Mouse (Mus musculus) bone marrow, adult 2 months (tissue): Measurements from ENCODE around the gene Acpp.

ENCODE experiments used
- CTCF ChIP-seq: fragments of 200-500 bp; IDR thresholded peaks from 2 replicates; pipeline ENCODE4 v1.5.1; 2011; ENCODE audit warnings: low read length, control low read depth; ENCODE audit not compliant: control insufficient read depth, insufficient read depth
- POLR2A ChIP-seq: fragments of 200-500 bp; IDR thresholded peaks from 2 replicates; pipeline ENCODE4 v1.6.1; 2011; ENCODE audit warnings: low read depth, mild to moderate bottlenecking, control low read depth, low read length, borderline replicate concordance; ENCODE audit not compliant: control insufficient read depth

DNA sequence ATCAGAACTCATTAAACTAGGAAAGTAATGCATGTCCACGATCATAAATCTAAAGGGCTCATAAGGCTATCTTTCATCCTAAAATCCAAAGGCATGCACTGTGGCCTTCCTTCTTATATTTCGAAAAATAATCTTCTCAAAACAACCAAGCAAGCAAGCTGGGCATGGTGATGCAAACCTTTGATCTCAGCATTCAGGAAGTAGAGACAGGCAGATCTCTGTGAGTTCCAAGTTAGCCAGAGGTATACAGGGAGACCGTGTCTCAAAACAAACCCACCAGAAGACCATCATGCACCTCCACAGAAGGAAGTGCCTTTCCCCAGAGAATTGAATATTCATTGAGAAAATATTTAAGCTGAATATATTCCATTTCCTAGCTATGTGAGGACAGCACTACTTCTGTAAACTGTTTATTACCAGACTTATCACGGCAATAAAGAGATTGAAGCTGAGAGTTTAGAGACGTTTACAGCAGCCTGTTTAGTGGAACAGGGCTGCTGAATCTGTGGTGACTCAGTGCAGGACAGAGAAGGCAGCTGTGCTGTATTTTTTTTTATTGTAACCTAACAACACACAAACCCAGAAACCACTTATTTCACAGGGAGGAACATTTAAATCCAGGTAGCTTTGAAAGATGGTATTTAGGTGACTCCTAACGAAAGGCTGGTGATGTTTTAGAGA is 90.1 kb downstream of the Acpp start:
- no peak for TF ChIP-seq POLR2A
- no peak for TF ChIP-seq CTCF
